Mouse (Mus musculus) cerebellum, adult 2 months (tissue): Measurements from ENCODE around the gene Tle2. TPM values are rescaled to one million over a fixed set of nuclear protein-coding genes. Genes with fewer than 3 reads are reported as not detected.
A peak's percentile ranks its signal among the peaks of the same experiment; 100 is the strongest.

Experiments
- DNase-seq, 2 experiments: peaks; one replicate each; pipeline ENCODE4 v3.0.0; 2021
- H3K27ac ChIP-seq: fragments of 200-500 bp; 2 replicates; pipeline ENCODE4 v1.5.1; 2012; ENCODE audit warnings: low read length, control low read depth, inconsistent platforms; ENCODE audit not compliant: insufficient read depth
- H3K27me3 ChIP-seq: fragments of 200-500 bp; 2 replicates; pipeline ENCODE4 v1.6.1; 2012; ENCODE audit warnings: inconsistent platforms, mild to moderate bottlenecking, low read length, moderate library complexity; ENCODE audit not compliant: control insufficient read depth, insufficient read depth
- H3K4me1 ChIP-seq: fragments of 200-500 bp; 2 replicates; pipeline ENCODE4 v1.6.1; 2011; ENCODE audit warnings: low read length; ENCODE audit not compliant: control insufficient read depth, insufficient read depth
- H3K4me3 ChIP-seq: fragments of 200-500 bp; replicated peaks from 2 replicates; pipeline ENCODE3; 2011; ENCODE audit warnings: mild to moderate bottlenecking, low read depth, low read length, control low read depth; ENCODE audit not compliant: insufficient read depth
- CTCF ChIP-seq: fragments of 200-500 bp; IDR thresholded peaks from 2 replicates; pipeline ENCODE4 v1.5.1; 2011; ENCODE audit warnings: low read depth, mild to moderate bottlenecking, control low read depth, low read length, moderate library complexity, borderline replicate concordance; ENCODE audit not compliant: insufficient read depth
- POLR2A ChIP-seq: fragments of 200-500 bp; IDR thresholded peaks from 2 replicates; pipeline ENCODE4 v1.6.1; 2011; ENCODE audit warnings: low read length, control low read depth, borderline replicate concordance; ENCODE audit not compliant: insufficient read depth
- WGBS: fragments of 180-500 bp; shearing (Covaris S2); methylation state at CpG from one replicate; pipeline ENCODE4 v1.1.7; 2018; 5-methylcytosine and 5-hydroxymethylcytosine counted together
- polyA plus RNA-seq: library from polyadenylated mRNA; depleted of rRNA; stranded (reverse); fragments of >200 nt; gene quantifications from 2 replicates; pipeline ENCODE4 v1.2.3, GENCODE M21; 2012; rRNA removed

Gene Tle2
- polyA plus RNA-seq: 282 and 321 TPM in 2 replicates

DNA sequence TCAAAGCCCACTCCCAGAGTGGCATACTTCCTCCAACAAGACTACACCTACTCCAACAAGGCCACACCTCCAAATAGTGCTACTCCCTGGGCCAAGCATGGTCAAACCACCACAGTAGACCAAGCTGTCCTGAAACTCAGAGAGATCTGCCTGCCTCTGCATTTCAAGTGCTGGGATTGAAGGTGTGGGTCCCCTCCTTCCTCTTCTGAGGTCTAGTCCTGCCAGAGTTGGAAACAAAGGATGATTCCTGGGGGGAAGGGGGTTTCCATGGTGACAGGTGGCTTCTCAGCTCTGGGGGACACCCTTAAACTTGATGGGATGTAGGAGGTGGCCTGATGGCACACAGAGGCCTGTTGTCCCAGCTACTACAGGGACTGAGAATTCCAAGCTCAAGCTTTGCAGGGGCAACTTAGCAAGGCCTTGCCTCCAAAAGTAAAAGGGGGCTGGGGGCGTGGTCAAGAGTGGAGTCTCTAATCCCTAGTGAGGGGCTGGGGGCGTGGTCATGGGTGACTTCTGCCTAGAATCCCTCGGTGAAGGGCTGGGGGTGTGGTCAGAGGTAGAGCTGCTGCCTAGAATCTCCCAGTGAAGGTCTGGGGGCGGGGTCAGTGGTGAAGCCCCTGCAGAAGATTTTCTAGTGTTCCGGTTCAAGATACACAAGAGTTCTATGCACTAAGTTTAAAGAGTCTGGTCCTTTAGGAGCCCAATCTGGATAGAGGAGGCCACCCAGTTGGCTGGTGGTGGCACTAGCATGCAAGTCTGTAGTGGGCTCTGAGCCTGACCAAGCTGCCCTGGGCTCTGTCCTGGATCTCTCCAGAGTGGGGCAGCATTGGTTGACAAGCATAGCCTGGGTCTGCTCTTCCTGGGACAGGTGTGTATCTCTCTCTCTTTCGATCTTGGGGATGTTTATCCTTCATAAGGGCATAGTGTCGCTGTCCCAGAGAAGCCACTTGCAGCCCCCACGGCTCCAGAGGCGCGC lies at the start of gene Tle2:
TSS of gene Tle2 (plus strand) at position 481 of the 976 bp plus-strand sequence.
- DNase-seq: peak; percentile 59 to 62

DNA sequence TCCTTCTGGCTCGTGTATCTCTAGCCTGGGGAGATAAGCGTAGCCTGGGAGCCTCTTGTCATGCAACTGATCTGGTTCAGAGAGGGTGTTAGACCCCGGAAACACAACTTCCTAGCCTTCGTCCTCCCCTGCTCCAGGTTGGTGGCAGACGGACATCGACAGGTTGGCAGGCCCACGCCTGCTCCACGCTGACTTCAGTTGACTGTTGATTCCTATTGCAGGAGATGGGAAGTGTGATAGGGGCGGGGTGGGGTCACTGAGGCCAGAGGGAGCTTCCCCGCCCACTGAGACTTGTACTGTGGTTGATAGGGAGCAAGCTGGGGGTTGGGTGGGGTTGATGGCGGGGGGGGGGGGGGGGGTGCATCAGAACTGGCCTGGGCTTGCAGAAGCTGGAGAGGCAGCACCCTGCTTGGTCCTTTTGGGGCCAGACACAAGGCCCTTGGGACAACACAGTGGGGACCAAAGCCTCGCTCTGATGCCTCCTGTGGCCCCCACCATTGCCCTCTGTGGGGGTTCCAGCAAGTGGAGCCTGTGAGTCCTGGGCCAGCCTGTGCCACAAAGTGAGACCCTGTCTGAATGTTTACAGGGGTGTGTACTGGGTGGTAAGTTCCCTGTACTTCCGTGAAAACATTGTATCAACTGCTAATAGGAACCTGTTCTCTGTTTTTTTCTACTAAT lies 49.2 kb upstream of the Tle2 start:
- WGBS: 70% methylated on average over 12 of the region's 13 CpGs
- Histone ChIP-seq H3K4me1 (no peaks in the 10 kb centered on the region), H3K27me3 (no peaks in the 10 kb centered on the region), H3K4me3 (no peak overlapping the region), H3K27ac (no peak overlapping the region)
- TF ChIP-seq CTCF (no peak), POLR2A (no peak)
- no peak for DNase-seq

More for the DNA sequence above, at the start of gene Tle2:
- Histone ChIP-seq H3K27ac (peak within 1 kb of the TSS; percentile 93), H3K27me3 (no peaks in the 10 kb centered on the region), H3K4me3 (peak within 1 kb of the TSS; percentile 93), H3K4me1 (peaks cover 48% of the 10 kb centered on the region)
- WGBS: 37% methylated on average over 10 of the region's 10 CpGs
- TF ChIP-seq CTCF (peak; percentile 51; the same call in 1 of the 2 replicates), POLR2A (no peak)

DNA sequence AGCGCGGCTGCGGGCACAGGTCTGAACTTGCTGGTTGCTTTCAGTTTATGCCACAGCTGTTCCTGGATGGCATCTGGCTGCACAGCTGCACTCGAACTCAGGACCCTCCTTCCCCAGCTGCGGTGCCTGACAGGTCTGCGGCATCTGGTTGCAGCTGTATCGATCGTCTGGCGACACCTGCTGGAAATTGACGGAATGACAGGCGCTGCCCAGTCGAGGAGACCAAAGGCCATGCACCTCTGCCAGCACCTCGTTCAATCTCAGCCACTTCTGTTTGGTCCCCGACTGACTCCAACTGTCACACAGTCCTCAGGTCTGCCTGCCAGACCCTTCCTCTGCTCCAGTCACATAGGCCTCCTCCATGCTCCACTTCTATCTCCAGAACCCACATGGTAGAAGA lies 47.6 kb upstream of the Tle2 start:
- TF ChIP-seq CTCF (peak; percentile 93), POLR2A (no peak)
- DNase-seq: peak; percentile 53 to 72
- WGBS: 11% methylated on average over 14 of the region's 14 CpGs
- no peaks in the 10 kb centered on the region for H3K4me1 ChIP-seq
- no peak overlapping the region for H3K27ac ChIP-seq
- H3K27me3 ChIP-seq: no peaks in the 10 kb centered on the region
- no peak overlapping the region for H3K4me3 ChIP-seq

DNA sequence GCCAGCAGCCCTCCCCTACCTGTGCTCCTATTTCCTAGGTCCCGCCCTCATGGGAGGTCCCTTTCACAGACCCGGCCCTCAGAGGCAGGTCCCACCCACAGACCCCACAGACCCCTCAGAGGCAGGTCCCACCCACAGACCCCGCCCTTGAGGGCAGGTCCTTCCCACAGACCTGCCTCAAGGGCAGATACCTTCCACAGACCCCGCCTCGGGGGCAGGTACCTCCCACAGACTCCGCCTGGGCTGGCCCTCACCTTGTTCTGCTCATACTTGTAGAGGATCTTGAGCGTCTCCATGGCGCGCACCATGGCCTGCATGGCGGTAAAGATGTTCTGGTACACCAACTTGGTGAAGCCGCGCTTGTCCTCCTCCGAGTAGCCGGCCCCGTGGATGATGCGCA lies 39.5 kb upstream of the Tle2 start:
- H3K4me1 ChIP-seq: peaks cover 19% of the 10 kb centered on the region
- H3K27me3 ChIP-seq: no peaks in the 10 kb centered on the region
- 83% methylated on average over 16 of the region's 16 CpGs for WGBS
- H3K4me3 ChIP-seq: no peak overlapping the region
- TF ChIP-seq CTCF (no peak), POLR2A (no peak)
- H3K27ac ChIP-seq: no peak overlapping the region
- no peak for DNase-seq

DNA sequence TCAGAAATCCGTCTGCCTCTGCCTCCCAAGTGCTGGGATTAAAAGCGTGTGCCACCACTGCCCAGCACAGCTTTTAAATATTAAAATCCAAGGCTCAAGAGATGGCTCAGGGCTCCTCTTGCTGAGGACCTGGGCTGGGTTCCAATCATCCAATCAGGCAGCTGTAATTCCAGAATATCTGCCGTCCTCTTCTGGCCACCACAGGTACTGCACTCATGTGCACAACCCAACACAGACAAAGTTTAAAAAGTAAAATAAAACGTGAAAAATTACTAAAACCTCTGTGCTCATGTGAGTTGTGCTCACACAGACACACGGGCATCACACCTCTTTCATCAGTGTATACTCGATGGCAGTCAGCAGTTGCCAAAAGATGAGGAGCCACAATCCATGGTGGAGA lies 37.6 kb upstream of the Tle2 start:
- no peak overlapping the region for H3K27ac ChIP-seq
- H3K4me1 ChIP-seq: peaks cover 38% of the 10 kb centered on the region
- TF ChIP-seq CTCF (peak; percentile 46; the same call in 1 of the 2 replicates), POLR2A (no peak)
- H3K27me3 ChIP-seq: no peaks in the 10 kb centered on the region
- DNase-seq: no peak
- H3K4me3 ChIP-seq: no peak overlapping the region
- 73% methylated on average over 6 of the region's 6 CpGs for WGBS

DNA sequence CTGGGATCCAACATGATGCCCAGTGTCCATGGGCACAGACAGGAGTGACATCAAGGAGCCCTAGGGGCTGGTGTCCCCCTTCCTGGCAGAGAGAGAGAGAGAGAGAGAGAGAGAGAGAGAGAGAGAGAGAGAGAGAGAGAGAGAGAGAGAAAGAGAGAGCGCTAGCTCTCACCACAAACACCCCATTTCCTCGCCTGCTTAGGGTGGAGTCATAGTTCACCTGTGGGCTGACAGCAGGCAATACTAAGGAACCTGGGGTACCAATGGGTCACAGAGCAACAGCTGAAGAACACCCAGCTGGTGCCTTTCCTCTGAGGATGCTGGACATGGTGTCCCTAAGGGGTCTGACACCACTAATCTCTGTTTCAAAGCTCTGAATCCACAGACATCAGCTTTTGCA lies 36.9 kb upstream of the Tle2 start:
- Histone ChIP-seq H3K27me3 (no peaks in the 10 kb centered on the region), H3K4me3 (no peak overlapping the region), H3K4me1 (peaks cover 43% of the 10 kb centered on the region), H3K27ac (no peak overlapping the region)
- WGBS: 94% methylated on average over 2 of the region's 2 CpGs
- TF ChIP-seq CTCF: no peak
- no peak for TF ChIP-seq POLR2A
- no peak for DNase-seq

DNA sequence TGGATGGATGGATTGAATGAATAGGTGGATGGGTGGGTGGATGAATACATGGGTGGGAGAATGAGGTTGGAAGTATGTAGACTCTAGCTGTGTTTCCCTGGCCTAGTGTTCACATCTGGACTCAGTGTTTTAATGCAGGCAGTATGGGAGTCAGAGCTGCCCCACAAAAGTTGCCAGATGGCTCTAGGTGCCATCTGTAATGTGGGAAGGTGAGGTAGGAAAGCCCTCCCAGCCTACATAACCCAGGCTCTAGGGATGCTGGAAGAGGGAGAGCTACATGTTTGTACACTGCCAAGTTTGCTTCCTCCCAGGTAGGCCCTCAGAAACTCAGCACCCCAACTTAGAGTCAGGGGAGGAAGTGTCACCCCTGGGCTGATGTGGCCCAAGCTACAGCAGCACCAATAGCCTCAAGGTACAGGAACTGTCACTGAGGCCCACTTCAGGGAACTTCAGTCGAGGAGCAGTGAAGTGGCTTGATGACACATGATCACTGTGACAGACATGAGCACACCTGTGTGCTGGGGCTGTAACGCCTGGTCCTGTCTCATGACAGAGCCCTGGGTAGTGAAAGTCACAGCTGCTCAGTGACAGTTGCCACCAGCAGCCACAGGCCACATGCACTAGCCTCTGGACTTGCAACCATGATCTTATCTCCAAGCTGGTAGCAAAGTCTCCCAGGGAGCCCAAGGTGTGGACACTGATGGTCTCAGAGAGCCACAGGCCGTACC lies 35.9 kb upstream of the Tle2 start:
- no peak for DNase-seq
- H3K27me3 ChIP-seq: no peaks in the 10 kb centered on the region
- TF ChIP-seq POLR2A (no peak), CTCF (no peak)
- no peak overlapping the region for H3K4me3 ChIP-seq
- peaks cover 53% of the 10 kb centered on the region for H3K4me1 ChIP-seq
- H3K27ac ChIP-seq: 0 out of 2 replicates have a peak overlapping the region, but pooled peaks have one; percentile 10
- WGBS: 56% methylated on average over 3 of the region's 3 CpGs
